Mouse (Mus musculus): ENCODE results near the gene Hypk.
"Not testable (repeated sequence)": the region's sequence is repeated elsewhere in the genome, so short reads cannot be mapped to it uniquely, and the experiment has no call there.

The Hypk gene

DNA sequence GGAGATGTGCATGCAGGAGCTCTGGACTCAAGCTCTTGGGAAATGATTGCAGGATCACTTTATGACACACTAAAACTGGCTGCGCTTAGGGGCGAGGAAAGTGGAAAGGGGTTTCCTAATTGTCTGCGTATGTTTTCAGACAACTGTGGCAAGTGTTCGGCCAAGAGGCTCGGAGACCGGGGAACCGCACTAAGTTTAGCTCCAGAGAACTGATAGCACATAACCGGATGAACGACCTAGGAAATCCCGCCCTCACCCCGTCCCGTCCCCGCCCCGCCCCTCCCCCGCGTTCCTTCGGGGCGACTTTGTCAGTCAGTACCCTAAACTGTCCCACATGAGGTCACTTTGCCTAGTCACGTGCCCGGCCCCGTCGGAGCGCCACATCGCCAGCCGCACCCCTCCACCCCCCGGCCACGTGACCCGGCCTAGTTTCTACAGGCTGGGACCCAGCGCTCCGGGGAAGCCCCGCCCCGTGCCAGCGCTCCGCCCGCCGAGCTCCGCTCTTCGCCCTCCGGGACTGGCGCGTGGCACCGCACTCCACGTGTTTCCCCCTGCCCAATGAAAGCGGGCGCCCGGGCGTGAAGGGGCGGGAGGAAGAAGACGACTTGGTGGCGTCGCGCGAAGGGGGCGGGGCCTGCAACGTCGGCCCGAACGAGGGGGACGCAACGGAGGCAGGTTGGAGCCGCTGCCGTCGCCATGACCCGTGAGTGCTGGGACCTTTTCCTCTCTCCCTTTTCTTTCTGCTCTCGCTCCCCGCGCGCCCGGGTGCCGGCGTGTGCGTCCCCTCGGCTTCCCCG lies 4.2 kb upstream of the Hypk start, which contains the start of gene Serf2:
TSS of gene Serf2 (plus strand) at position 457 of the 797 bp plus-strand sequence.
- DNase-seq = peak; percentile 99

DNA sequence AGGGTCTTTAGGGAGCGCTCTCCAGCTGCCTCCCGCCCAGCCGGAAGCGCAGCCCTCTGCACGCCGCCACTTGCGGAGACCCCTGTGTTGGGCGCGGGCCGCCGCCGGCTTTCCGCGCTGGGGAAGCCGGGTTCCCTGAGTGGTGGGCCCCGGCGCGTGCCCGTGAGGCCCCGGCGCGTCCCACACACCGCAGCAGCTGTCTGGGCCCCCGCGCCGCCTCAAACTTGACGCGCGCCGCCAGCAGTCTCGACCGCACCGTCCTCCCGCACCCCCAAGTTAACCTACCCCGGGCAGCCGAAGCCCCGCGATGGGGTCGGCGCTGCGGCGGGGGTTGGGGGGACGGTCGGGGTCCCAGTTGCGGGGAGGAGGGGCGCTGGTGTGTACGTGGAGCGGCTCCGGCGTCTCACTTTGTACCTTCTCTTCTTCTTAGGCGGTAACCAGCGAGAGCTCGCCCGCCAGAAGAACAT lies 3.5 kb upstream of the Hypk start:
- DNase-seq = no peak

DNA sequence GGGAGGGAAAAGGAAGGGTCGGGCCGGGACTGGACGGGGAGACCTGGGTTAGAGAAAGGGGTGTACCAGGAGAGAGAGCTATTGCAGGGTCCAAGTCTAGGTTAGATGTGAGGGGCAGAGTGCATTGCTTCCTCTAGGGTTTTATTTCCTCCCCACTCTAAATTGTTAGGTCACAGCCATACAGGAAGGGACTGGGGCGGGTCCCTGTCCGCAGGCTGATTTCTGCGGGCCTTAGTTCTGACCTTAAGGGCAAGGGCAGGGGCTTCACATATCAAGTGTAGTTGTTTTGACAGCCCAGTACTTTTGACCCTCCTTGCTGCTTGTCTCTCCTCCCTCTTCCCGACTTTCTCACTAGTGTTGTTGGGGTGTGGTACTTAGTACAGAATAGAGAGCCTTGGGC lies 3.0 kb upstream of the Hypk start:
- DNase-seq = peak; percentile 15

DNA sequence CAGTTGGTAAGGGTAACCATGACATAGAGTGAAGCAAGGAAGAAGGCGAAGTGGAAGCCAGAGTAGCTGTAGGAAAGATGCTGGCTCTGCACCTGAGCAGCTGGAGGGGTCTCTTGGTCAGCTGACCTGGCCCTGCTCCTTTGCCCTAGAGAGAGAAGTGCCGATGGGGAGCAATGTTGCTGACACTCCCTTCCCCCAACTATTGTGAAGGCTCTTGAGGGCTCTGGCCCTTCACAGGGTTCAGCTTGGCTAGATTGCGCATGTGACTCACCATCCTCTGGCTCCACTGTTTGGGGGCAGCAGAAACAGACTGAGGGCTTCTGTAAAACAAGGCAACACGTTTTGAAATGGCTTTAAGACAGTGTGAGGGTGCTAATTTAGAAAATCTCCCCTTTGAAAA lies 729 bp upstream of the Hypk start:
- no peak for DNase-seq

DNA sequence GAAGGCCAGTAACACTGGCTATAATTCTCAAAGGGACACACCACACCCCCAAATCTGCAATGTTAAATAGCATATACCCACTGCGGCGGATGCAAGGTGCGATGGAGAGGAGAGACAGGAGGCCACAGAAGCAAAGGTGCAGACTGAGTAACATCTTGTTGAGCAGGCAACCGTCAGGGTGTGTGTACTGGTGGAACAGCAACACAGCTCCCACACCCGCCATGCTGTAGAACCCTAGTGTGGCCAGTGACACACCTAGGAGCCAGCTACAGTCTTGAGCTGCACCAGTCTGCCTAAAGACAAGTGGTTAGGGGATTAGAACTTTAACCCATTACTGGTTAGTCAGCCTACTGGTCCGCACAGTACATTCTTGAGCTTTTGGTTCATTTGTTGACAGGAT lies 827 bp downstream of the Hypk start:
- DNase-seq = no peak

DNA sequence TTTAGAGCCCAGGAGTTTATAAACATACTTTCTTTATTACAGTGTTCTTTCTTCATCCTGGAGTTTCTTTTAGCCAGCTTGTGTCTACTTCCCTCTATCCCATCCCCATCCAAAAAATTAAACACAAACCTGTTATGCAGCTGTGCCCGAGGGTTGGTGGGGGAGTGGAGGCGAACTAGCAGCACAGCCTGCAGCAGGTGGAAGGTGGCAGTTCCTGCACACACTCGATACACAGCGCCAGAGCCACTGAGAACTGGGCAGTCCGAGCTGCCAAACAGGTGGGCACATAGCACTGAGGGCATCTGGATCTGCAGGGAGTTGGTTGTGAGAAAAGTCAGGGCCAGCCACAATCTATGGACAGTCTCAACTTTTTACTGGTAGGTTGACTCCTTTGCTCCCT lies 2.4 kb downstream of the Hypk start:
- DNase-seq = no peak

DNA sequence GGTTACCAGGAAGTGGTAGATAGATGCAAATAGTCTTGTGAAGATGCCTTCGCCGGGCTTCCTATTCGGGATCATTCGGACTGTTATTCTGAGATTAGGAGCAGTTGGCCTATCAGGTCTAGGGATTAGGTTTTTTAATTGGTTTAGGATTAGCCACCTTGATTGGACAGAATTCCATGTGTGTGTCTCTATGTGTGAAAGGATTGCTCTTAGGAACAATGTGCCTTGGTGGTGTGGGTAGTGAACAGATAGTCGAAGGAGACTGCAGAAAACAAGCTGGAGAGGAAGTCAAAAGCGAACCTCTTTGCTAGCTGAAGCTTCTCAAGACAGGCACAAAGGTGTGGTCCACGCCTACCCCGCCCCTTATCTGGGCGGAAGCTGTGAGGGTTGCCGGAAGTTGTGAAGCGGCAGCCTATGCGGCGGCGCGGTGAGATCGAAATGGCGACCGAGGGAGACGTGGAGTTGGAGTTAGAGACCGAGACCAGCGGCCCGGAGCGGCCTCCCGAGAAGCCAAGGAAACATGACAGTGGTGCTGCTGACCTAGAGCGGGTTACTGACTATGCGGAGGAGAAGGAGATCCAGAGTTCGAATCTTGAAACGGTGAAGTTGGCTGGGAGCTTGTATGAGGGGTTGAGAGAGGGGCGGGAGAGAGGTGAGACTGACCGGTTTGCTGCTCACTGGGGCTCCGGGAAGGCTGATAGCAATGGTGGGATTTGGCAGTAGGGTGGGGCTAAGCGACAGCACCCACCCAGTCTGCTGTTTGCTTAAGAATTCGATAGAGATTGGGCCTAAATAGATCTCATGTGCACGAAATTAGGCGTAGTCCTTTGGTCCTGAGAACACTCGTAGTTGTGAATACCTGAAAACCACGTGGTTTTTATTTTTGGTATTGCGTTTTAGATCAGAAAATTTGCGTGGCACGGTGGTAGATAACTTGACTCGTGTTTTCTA lies 3.9 kb downstream of the Hypk start, which contains the start of gene Serinc4:
TSS of gene Serinc4 (minus strand) at position 90 of the 951 bp plus-strand sequence.
- peak; percentile 92 for DNase-seq

DNA sequence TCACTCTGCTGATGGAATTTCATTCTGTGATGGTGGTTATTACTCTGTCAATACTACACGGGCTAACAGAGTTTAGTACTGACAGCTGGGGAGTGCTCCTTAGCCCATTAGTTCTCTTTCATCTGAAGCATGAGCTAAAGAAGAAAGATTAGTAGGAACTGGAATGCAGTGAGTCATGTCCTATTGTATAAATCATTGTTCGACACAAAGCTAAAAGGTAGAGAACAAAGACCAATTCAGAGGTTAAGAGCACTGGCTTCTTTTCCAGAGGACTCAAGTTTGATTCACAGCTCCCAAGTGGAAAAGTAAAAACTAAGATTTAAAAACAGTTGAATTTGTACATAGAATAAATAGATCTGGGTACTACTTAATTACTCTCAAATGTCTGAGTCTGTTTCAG lies 7.0 kb downstream of the Hypk start:
- DNase-seq = no peak

DNA sequence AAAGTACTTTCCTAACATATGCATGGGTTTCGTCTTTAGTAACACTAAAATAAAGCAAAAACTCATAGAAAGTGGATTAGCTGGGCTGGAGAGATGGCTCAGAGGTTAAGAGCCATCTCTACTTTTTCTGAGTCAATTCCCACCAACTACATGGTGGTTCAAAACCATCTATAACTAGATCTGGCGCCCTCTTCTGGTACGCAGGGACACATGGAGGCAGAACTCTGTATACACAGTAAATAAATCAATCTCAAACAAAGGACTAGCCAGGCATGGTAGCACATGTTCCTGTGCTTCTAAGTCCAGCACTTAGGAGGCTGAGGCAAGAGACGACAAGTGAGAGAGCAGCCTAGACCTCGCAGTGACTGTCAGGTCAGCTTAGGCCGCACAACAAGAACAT lies 15.9 kb downstream of the Hypk start:
- not testable (repeated sequence) for DNase-seq

DNA sequence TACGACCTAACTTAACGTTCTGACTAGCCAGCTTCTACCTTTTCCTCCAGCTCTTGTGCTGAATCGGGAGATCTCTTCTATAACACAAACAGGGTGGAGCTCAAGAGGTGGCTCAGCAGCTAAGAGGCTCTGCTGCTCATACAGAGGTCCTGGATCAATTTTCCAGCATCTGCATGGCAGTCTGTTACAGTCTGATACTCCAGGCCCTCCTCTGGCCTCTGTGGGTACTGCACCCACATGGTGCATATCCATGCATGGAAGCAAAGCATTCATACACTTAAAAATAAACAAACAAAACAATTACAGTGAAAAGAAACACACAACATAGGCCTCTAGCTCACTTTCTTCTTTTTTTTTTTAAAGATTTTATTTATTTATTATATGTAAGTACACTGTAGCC lies 19.7 kb downstream of the Hypk start:
- not testable (repeated sequence) for DNase-seq

DNA sequence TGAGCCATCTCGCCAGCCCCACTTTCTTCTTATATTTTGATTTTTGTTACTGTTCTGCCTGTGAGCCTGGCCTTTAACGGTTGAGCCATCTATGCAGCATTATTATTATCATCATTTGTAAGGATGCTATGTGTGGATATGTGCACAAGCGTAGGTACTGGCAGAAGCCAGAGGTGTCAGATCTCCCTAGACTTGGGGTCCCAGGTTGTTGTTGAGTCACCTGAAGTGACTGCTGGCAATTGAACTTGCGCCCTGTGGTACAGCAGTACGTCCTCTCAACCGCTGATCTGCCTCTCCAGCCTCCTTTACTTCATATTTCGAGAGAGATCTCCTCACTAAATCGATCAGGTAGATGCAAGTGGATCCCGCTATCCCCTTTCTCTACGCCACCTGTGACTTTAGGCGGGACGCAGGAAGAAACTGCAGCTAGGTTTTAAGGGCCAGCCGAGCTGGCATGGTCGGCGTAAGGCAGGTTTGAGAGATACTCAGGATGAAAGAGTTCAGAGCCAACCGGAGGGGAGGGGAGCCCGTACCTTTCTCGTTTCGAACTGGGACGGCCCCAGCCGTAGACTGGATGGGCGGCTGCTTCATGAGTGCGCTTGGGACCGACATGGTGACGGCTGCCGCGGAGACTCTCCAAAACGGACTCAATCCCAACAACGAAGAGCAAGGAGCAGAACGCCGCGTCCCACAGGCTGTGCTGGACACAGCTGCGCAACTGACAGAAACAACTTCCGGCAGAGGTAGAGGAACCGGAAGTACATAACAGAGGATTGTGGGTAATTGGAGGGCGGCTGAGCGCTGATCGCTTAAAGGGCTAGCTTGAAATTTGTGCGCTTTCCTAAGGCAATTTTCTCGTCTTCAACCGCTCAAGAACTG lies 20.4 kb downstream of the Hypk start, which contains the start of gene Mfap1b:
TSS of gene Mfap1b (minus strand) at position 767 of the 879 bp plus-strand sequence.
- DNase-seq = peak; percentile 95

DNA sequence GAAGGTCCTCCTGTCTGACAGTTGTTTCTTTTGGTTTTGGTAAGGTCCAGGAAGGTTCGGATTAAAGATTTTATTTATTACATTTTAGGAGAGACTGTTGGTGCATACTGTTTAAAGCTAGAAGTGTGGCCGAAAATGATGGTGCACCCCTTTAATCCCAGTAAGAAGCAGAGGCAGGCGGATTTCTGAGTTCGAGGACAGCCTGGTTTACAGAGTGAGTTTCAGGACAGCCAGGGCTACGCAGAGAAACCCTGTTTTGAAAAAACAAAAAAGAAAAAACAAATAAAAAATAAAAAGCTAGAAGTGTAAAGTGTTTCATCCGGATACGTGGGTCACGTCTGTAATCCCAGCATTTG lies 21.1 kb downstream of the Hypk start:
- DNase-seq = no peak

DNA sequence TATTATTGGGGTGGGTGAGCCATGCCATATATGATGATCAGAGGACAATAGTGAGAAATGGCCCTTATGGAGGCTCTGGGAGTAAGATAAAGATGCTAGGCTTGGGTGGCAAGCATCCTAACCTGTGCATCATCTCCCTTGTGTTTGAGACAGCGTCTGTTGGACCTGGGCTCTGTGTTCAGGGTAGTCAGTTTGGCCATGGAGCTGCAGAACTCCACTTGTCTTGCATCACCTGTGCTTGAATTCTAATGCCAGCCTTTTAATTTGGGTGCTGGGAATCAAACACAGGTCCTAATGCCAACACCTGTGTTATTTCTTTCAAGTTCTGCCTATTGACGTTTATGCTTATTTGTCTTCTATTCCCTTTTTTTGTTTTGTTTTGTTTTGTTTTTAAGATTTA lies 22.2 kb downstream of the Hypk start:
- not testable (repeated sequence) for DNase-seq

DNA sequence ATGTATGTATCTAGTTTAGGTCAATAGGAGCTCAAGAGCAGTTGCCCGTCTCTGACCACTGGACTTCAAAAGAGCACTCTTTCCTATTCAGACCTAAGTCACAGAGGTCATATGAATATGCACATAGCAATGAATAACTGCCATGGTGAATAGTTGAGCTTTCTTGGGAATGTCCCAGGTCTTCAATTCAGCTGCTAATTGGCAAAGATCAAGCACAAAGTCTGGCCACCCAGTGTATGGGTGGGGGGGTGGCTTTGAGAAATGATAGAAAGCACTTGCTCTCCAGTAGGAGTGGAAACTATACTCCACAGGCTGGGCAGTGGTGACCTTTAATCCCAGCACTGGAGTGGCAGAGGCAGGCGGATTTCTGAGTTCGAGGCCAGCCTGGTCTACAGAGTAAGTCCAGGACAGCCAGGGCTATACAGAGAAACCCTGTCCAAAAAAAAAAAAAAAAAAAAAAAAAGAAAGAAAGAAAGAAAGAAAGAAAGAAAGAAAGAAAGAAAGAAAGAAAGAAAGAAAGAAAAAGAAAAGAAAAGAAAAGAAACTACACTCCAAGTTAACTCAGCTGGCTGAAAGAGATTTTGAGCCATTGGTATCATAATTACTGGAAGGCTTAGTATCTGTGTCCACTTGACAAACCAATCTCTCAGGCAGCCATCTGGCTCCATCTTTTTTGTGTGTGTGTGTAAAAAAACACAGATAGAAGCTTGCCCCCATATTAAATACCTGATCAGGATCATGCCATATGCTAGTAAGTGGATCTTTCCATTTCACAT lies 24.6 kb downstream of the Hypk start:
- no peak for DNase-seq

DNA sequence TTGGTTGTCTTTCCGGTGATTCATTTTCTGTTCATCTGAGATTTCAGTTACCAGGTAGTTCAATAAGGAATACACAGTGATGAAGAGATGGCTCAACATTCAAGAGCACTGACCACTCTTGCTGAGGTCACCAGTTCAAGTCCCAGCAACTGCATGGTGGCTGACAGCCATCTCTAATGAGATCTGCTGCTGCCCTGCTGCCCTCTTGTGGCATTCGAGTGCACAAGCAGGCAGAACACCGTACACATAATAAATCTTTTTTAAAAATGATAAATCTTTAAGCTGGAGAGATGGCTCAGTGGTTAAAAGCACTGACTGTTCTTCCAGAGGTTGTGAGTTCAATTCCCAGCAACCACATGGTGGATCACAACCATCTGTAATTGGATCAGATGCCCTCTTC lies 27.4 kb downstream of the Hypk start:
- peak; percentile 43 for DNase-seq

DNA sequence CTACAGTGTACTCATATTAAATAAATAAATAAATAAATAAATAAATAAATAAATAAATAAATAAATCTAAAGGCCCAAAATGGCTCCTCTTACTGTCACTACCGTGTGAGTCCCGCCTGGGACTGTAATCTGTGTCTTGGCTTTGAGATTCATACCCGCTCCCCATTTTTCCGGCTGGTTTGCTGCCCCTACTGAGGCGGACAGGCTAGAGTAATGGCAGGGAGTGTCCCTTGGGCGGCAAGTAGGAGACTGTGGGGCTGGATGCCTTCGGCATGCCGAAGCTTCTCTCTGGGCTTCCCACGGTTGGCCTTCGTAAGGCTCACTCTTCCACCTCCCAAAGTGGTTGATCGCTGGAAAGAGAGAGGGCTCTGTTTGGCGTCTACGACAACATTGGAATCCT lies 27.8 kb downstream of the Hypk start:
- not testable (repeated sequence) for DNase-seq

DNA sequence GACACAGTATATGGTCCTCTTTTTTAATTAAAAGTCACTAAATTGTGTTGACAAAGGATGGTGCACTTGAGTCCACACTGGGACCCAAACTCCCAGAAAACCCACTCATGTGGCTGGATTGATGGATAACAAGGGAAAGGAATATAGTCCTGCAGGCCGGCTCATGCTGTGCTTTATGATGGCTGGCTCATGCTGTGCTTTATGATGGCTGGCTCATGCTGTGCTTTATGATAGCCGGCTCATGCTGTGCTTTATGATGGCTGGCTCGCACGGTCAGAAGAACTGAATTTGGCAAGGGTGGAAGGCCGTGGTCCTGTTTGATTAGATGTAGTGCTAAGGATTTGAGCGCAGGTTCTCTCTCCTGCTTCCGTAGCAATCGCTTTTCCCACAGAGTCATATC lies 30.5 kb downstream of the Hypk start:
- DNase-seq = no peak

DNA sequence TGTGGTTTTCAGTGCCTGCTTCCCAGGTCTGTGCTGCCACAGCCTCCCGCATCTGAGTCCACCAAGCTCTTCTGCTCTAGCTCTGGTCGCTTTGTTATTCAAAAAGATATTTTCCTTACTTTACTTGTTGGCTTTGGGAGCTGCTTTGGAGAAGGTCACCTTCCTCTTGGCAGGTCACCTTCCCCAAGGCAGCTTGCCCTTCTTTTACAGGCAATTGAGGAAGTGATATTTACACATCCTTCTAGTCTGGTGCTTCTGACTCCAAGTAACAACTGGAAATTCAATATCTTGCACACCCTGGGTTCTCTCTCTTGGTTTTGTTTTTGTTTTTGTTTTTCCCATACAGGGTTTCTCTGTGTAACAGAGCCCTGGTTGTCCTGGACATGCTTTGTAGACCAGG lies 31.3 kb downstream of the Hypk start:
- not testable (repeated sequence) for DNase-seq

DNA sequence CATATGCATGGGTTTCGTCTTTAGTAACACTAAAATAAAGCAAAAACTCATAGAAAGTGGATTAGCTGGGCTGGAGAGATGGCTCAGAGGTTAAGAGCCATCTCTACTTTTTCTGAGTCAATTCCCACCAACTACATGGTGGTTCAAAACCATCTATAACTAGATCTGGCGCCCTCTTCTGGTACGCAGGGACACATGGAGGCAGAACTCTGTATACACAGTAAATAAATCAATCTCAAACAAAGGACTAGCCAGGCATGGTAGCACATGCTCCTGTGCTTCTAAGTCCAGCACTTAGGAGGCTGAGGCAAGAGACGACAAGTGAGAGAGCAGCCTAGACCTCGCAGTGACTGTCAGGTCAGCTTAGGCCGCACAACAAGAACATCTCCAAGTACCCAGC lies 48.5 kb downstream of the Hypk start:
- DNase-seq = not testable (repeated sequence)

DNA sequence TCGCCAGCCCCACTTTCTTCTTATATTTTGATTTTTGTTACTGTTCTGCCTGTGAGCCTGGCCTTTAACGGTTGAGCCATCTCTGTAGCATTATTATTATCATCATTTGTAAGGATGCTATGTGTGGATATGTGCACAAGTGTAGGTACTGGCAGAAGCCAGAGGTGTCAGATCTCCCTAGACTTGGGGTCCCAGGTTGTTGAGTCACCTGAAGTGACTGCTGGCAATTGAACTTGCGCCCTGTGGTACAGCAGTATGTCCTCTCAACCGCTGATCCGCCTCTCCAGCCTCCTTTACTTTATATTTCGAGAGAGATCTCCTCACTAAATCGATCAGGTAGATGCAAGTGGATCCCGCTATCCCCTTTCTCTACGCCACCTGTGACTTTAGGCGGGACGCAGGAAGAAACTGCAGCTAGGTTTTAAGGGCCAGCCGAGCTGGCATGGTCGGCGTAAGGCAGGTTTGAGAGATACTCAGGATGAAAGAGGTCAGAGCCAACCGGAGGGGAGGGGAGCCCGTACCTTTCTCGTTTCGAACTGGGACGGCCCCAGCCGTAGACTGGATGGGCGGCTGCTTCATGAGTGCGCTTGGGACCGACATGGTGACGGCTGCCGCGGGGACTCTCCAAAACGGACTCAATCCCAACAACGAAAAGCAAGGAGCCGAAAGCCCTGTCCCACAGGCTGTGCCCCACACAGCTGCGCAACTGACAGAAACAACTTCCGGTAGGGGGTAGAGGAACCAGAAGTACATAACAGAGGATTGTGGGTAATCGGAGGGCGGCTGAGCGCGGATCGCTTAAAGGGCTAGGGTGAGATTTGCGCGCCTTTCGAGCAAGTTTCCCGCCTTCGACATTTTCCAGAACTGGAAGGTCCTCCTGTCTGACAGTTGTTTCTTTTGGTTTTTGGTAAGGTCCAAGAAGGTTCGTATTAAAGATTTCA lies 53.1 kb downstream of the Hypk start, which contains the start of the genes Mfap1a and Wdr76:
TSS of gene Mfap1a (minus strand) at position 724 of the 941 bp plus-strand sequence.
TSS of gene Wdr76 (plus strand) at position 782 of the 941 bp plus-strand sequence.
- DNase-seq = peak; percentile 95
